Mouse (Mus musculus) forebrain, postnatal 0 days (tissue): ENCODE measurements around the gene 4933430I17Rik. TPM values are rescaled to one million over a fixed set of nuclear protein-coding genes. Genes with fewer than 3 reads are reported as not detected.

Experiments used
- ATAC-seq: fragments of 200-750 bp; cut with Nextera tagmentation; 2 replicates; pipeline ENCODE4 v1.8.0; 2017; ENCODE audit warnings: mild to moderate bottlenecking, moderate library complexity
- DNase-seq: peaks from one replicate; pipeline ENCODE4 v3.0.0-alpha.2; 2015
- H3K27ac ChIP-seq: fragments of 300-500 bp; sonication (generic); 2 replicates; pipeline ENCODE4 v1.5.1; 2014; ENCODE audit warnings: low read depth, mild to moderate bottlenecking, antibody characterized with exemption, low read length, moderate library complexity, mixed read lengths
- H3K27me3 ChIP-seq: fragments of 300-500 bp; sonication (generic); 2 replicates; pipeline ENCODE4 v1.6.1; 2014; ENCODE audit warnings: mild to moderate bottlenecking, low read length, mixed read lengths; ENCODE audit not compliant: insufficient read depth
- H3K36me3 ChIP-seq: fragments of 300-500 bp; sonication (generic); 2 replicates; pipeline ENCODE4 v1.6.1; 2014; ENCODE audit warnings: mild to moderate bottlenecking, moderate library complexity; ENCODE audit not compliant: insufficient read depth
- H3K4me1 ChIP-seq: fragments of 300-500 bp; sonication (generic); 2 replicates; pipeline ENCODE4 v1.6.1; 2014; ENCODE audit warnings: antibody characterized with exemption; ENCODE audit not compliant: insufficient read depth
- H3K4me2 ChIP-seq: fragments of 300-500 bp; sonication (generic); 2 replicates; pipeline ENCODE4 v1.6.1; 2014; ENCODE audit warnings: low read depth, mild to moderate bottlenecking, moderate library complexity
- H3K4me3 ChIP-seq: fragments of 300-500 bp; sonication (generic); 2 replicates; pipeline ENCODE4 v1.5.1; 2014; ENCODE audit warnings: low read depth, low read length, mixed read lengths
- H3K9ac ChIP-seq: fragments of 300-500 bp; sonication (generic); 2 replicates; pipeline ENCODE4 v1.6.1; 2014; ENCODE audit warnings: mild to moderate bottlenecking
- H3K9me3 ChIP-seq: fragments of 300-500 bp; sonication (generic); 2 replicates; pipeline ENCODE4 v1.6.1; 2016; ENCODE audit warnings: low read length
- CTCF ChIP-seq: sonication (generic); IDR thresholded peaks from 2 replicates; pipeline ENCODE4 v1.5.1; 2016; ENCODE audit warnings: antibody characterized with exemption, control low read depth, low read depth
- WGBS: fragments of 180-500 bp; shearing (Covaris S2); extraction: QIAGEN DNeasy Blood & Tissue Kit; methylation state at CpG from one replicate; pipeline ENCODE4 v1.1.7; 2014; 5-methylcytosine and 5-hydroxymethylcytosine counted together
- polyA plus RNA-seq: library from polyadenylated mRNA; unstranded; fragments of >200 nt; fragmentation: Nextera tagmentation; extraction: Ambion mirVana; gene quantifications from 2 replicates; pipeline ENCODE4 v1.2.1, GENCODE M21; 2015
- total RNA-seq: library from RNA; depleted of rRNA; stranded (reverse); fragments of >200 nt; gene quantifications from 2 replicates; pipeline ENCODE4 v1.2.3, GENCODE M21; 2014; rRNA removed

The 4933430I17Rik gene
- total and polyA plus RNA-seq, 2 experiments from 2014 or later, result 0.38 to 0.50 TPM

- ATAC-seq (no peak), DNase-seq (no peak)
- H3K9me3 ChIP-seq, result no peaks in the 10 kb centered on the region
- H3K4me2 ChIP-seq, result no peak overlapping the region
- no peaks in the 10 kb centered on the region for H3K27me3 ChIP-seq
- TF ChIP-seq CTCF, result no peak
- no peaks in the 10 kb centered on the region for H3K4me1 ChIP-seq
- no peak overlapping the region for H3K27ac ChIP-seq
- H3K9ac ChIP-seq, result no peak overlapping the region
- H3K4me3 ChIP-seq, result no peak overlapping the region
- H3K36me3 ChIP-seq, result no peaks in the 10 kb centered on the region
- WGBS, result 36% methylated on average over 5 of the region's 5 CpGs
Observed at GRCm38 (mm10) chr4:62594442-62594841, 69.3 kb downstream of the 4933430I17Rik start.

GRCm38 (mm10) chr4:62596051-62596450, 70.9 kb downstream of the 4933430I17Rik start:
- Histone ChIP-seq H3K4me3 (no peak overlapping the region), H3K4me2 (no peak overlapping the region), H3K27ac (no peak overlapping the region), H3K4me1 (no peaks in the 10 kb centered on the region), H3K9me3 (no peaks in the 10 kb centered on the region), H3K9ac (no peak overlapping the region), H3K27me3 (no peaks in the 10 kb centered on the region), H3K36me3 (no peaks in the 10 kb centered on the region)
- DNase-seq (peak; percentile 52), ATAC-seq (peak; percentile 48)
- no peak for TF ChIP-seq CTCF
- WGBS, result 53% methylated on average over 5 of the region's 5 CpGs

Other genes starting within 250 kb of the 4933430I17Rik start
- 34.0 and 43.3 TPM in 2 replicates for gene Fkbp15, start 164.8 kb upstream of the 4933430I17Rik start, total RNA-seq
- gene Fkbp15, start 164.8 kb upstream of the 4933430I17Rik start, polyA plus RNA-seq, result 14.3 and 19.1 TPM in 2 replicates
- gene Slc31a1, start 164.6 kb upstream of the 4933430I17Rik start, total RNA-seq, result 15.2 and 16.2 TPM in 2 replicates
- 30.4 and 39.9 TPM in 2 replicates for gene Slc31a1, start 164.6 kb upstream of the 4933430I17Rik start, polyA plus RNA-seq
- gene Cdc26, start 116.7 kb upstream of the 4933430I17Rik start, total RNA-seq, result 51.1 and 79.4 TPM in 2 replicates
- gene Cdc26, start 116.7 kb upstream of the 4933430I17Rik start, polyA plus RNA-seq, result 81.7 and 85.1 TPM in 2 replicates
- gene Prpf4, start 116.6 kb upstream of the 4933430I17Rik start, total RNA-seq, result 17.2 and 20.2 TPM in 2 replicates
- gene Prpf4, start 116.6 kb upstream of the 4933430I17Rik start, polyA plus RNA-seq, result 9.6 and 13.3 TPM in 2 replicates
- 1.3 TPM in 1 of 2 replicates, not detected in the other for gene Rnf183, start 90.1 kb upstream of the 4933430I17Rik start, total RNA-seq
- 0.31 and 0.43 TPM in 2 replicates for gene Rnf183, start 90.1 kb upstream of the 4933430I17Rik start, polyA plus RNA-seq
- gene Wdr31, start 54.5 kb upstream of the 4933430I17Rik start, total RNA-seq, result 6.8 and 9.5 TPM in 2 replicates
- gene Wdr31, start 54.5 kb upstream of the 4933430I17Rik start, polyA plus RNA-seq, result 12.6 and 20.0 TPM in 2 replicates
- gene Bspry, start 45.3 kb upstream of the 4933430I17Rik start, total RNA-seq, result 0.15 and 0.86 TPM in 2 replicates
- gene Bspry, start 45.3 kb upstream of the 4933430I17Rik start, polyA plus RNA-seq, result 0.31 and 0.51 TPM in 2 replicates
- gene Hdhd3, start 21.9 kb upstream of the 4933430I17Rik start, total RNA-seq, result 3.5 and 6.6 TPM in 2 replicates
- 4.4 and 4.6 TPM in 2 replicates for gene Hdhd3, start 21.9 kb upstream of the 4933430I17Rik start, polyA plus RNA-seq
- gene Alad, start 5.5 kb upstream of the 4933430I17Rik start, total RNA-seq, result 35.8 and 37.6 TPM in 2 replicates
- 74.7 and 74.9 TPM in 2 replicates for gene Alad, start 5.5 kb upstream of the 4933430I17Rik start, polyA plus RNA-seq
- 29.1 and 36.6 TPM in 2 replicates for gene Pole3, start 301 bp upstream of the 4933430I17Rik start, total RNA-seq
- gene Pole3, start 301 bp upstream of the 4933430I17Rik start, polyA plus RNA-seq, result 52.2 and 68.3 TPM in 2 replicates
- gene Rgs3, start 34.5 kb downstream of the 4933430I17Rik start, total RNA-seq, result 56.1 and 63.5 TPM in 2 replicates
- 34.7 and 47.3 TPM in 2 replicates for gene Rgs3, start 34.5 kb downstream of the 4933430I17Rik start, polyA plus RNA-seq